Mouse (Mus musculus) small intestine, adult 2 months (tissue): ENCODE results near the gene Bcr.

Experiments used
- CTCF ChIP-seq: fragments of 200-500 bp; IDR thresholded peaks from 2 replicates; pipeline ENCODE4 v1.5.1; 2012; ENCODE audit warnings: low read depth, mild to moderate bottlenecking, control low read depth, inconsistent platforms, low read length, moderate library complexity, mixed read lengths; ENCODE audit not compliant: insufficient replicate concordance, insufficient read length; ENCODE audit errors: extremely low read depth
- POLR2A ChIP-seq: fragments of 200-500 bp; IDR thresholded peaks from 2 replicates; pipeline ENCODE4 v1.6.1; 2012; ENCODE audit warnings: low read depth, mild to moderate bottlenecking, control low read depth, inconsistent platforms, low read length, moderate library complexity

GRCm38 (mm10) chr10:75146001-75146400 lies 85.6 kb downstream of the Bcr start:
- TF ChIP-seq CTCF (no peak), POLR2A (no peak)
